Mouse (Mus musculus) activated CD4-positive, CD25-positive, alpha-beta regulatory T cell (primary cell): Measurements from ENCODE around the gene Olfr1132. TPM values are rescaled to one million over a fixed set of nuclear protein-coding genes. Genes with fewer than 3 reads are reported as not detected.

ENCODE experiments used
- polyA plus RNA-seq, 2 experiments: library from polyadenylated mRNA; unstranded; fragments of 100-300 nt; shearing (Covaris generic); gene quantifications; one replicate each; pipeline ENCODE4 v1.2.1; 2017

The Olfr1132 gene
- under 1 TPM in 1 of 2 experiments, not detected in 1; 0.25 TPM for polyA plus RNA-seq

GRCm38 (mm10) chr2:87637435-87637834, at the start of gene Olfr1132:
TSS of gene Olfr1132 (minus strand) at chr2:87637535.

GRCm38 (mm10) chr2:87673564-87673963, 36.2 kb upstream of the Olfr1132 start, which contains the start of gene Olfr1135:
TSS of gene Olfr1135 (minus strand) at chr2:87673664.

GRCm38 (mm10) chr2:87658360-87658759, 21.0 kb upstream of the Olfr1132 start, which contains the start of gene Olfr1134:
TSS of gene Olfr1134 (minus strand) at chr2:87658460.

GRCm38 (mm10) chr2:87647274-87647673, 9.9 kb upstream of the Olfr1132 start, which contains the start of gene Olfr1133:
TSS of gene Olfr1133 (minus strand) at chr2:87647374.

GRCm38 (mm10) chr2:87626804-87627203, 10.5 kb downstream of the Olfr1132 start, which contains the start of gene Olfr1131:
TSS of gene Olfr1131 (plus strand) at chr2:87627104.

GRCm38 (mm10) chr2:87605912-87606311, 31.4 kb downstream of the Olfr1132 start, which contains the start of gene Olfr1130:
TSS of gene Olfr1130 (plus strand) at chr2:87606212.

Other genes with a start within 250 kb of the Olfr1132 start
- under 1 TPM in 1 of 2 experiments, not detected in 1; 0.22 TPM for gene Olfr1123, start 220.9 kb downstream of the Olfr1132 start, polyA plus RNA-seq
- gene Olfr1124, start 207.3 kb downstream of the Olfr1132 start, polyA plus RNA-seq = under 1 TPM; 0.13 to 0.14 TPM
- not detected for gene Olfr1126, start 183.6 kb downstream of the Olfr1132 start, polyA plus RNA-seq
- under 1 TPM in 1 of 2 experiments, not detected in 1; 0.27 TPM for gene Pramel7, start 140.4 kb downstream of the Olfr1132 start, polyA plus RNA-seq
- gene Pramel6, start 131.0 kb downstream of the Olfr1132 start, polyA plus RNA-seq = not detected
- not detected for gene Olfr153, start 105.7 kb downstream of the Olfr1132 start, polyA plus RNA-seq
- gene Olfr1128, start 92.0 kb downstream of the Olfr1132 start, polyA plus RNA-seq = not detected
- gene Olfr1129, start 63.6 kb downstream of the Olfr1132 start, polyA plus RNA-seq = not detected
- not detected for gene Olfr1130, start 31.3 kb downstream of the Olfr1132 start, polyA plus RNA-seq
- under 1 TPM in 1 of 2 experiments, not detected in 1; 0.23 TPM for gene Olfr1131, start 10.4 kb downstream of the Olfr1132 start, polyA plus RNA-seq
- gene Olfr1133, start 9.8 kb upstream of the Olfr1132 start, polyA plus RNA-seq = under 1 TPM in 1 of 2 experiments, not detected in 1; 0.53 TPM
- not detected for gene Olfr1134, start 20.9 kb upstream of the Olfr1132 start, polyA plus RNA-seq
- gene Olfr1135, start 36.1 kb upstream of the Olfr1132 start, polyA plus RNA-seq = not detected
- gene Olfr1136, start 56.4 kb upstream of the Olfr1132 start, polyA plus RNA-seq = not detected
- not detected for gene Olfr1137, start 75.6 kb upstream of the Olfr1132 start, polyA plus RNA-seq
- under 1 TPM in 1 of 2 experiments, not detected in 1; 0.11 TPM for gene Olfr1138, start 102.4 kb upstream of the Olfr1132 start, polyA plus RNA-seq
- gene Olfr1140, start 106.2 kb upstream of the Olfr1132 start, polyA plus RNA-seq = under 1 TPM in 1 of 2 experiments, not detected in 1; 0.31 TPM
- not detected for gene Olfr1141, start 116.5 kb upstream of the Olfr1132 start, polyA plus RNA-seq
- not detected for gene Olfr152, start 141.9 kb upstream of the Olfr1132 start, polyA plus RNA-seq
- not detected for gene Olfr1143, start 163.1 kb upstream of the Olfr1132 start, polyA plus RNA-seq
- gene Olfr1145, start 172.3 kb upstream of the Olfr1132 start, polyA plus RNA-seq = not detected
- gene Olfr1148, start 193.0 kb upstream of the Olfr1132 start, polyA plus RNA-seq = under 1 TPM; 0.27 to 0.42 TPM
- not detected for gene Olfr1150-ps1, start 206.5 kb upstream of the Olfr1132 start, polyA plus RNA-seq
- under 1 TPM in 1 of 2 experiments, not detected in 1; 0.45 TPM for gene Olfr1151, start 218.3 kb upstream of the Olfr1132 start, polyA plus RNA-seq
- gene Olfr1152, start 229.0 kb upstream of the Olfr1132 start, polyA plus RNA-seq = under 1 TPM in 1 of 2 experiments, not detected in 1; 0.06 TPM